Mouse (Mus musculus) right cerebral cortex, adult 2 months (tissue): ENCODE results near the gene Lcn4.

ENCODE experiments used
- DNase-seq, 2 experiments: peaks; one replicate each; pipeline ENCODE4 v3.0.0; 2021 to 2022; ENCODE audit warnings: low spot score in 2 of 2

Lcn4 gene

GRCm38 (mm10) chr2:26634629-26635488, 36.2 kb downstream of the Lcn4 start:
- DNase-seq: peak in 1 of 2 experiments; percentile 7

GRCm38 (mm10) chr2:26633953-26634530, 37.0 kb downstream of the Lcn4 start:
- DNase-seq: no peak

- no peak for DNase-seq
These were observed 38.3 kb downstream of the Lcn4 start for GRCm38 (mm10) chr2:26632541-26633395.

GRCm38 (mm10) chr2:26628792-26629437, 42.2 kb downstream of the Lcn4 start:
- DNase-seq: no peak

- peak; percentile 86 to 93 for DNase-seq
These were observed 43.0 kb downstream of the Lcn4 start, which contains the start of gene Fam69b for GRCm38 (mm10) chr2:26627921-26628739. TSS of gene Fam69b (plus strand) at chr2:26628457.

- DNase-seq: no peak
These were observed 45.0 kb downstream of the Lcn4 start for GRCm38 (mm10) chr2:26626081-26626480.

- DNase-seq: no peak
These were observed 45.7 kb downstream of the Lcn4 start for GRCm38 (mm10) chr2:26625419-26625818.

GRCm38 (mm10) chr2:26622984-26623383, 48.1 kb downstream of the Lcn4 start:
- DNase-seq: no peak

GRCm38 (mm10) chr2:26621246-26621645, 49.8 kb downstream of the Lcn4 start:
- DNase-seq: peak in 1 of 2 experiments; percentile 7

- no peak for DNase-seq
These were observed 53.2 kb downstream of the Lcn4 start for GRCm38 (mm10) chr2:26617928-26618327.
